Mouse (Mus musculus) erythroblast, adult 5-6 weeks (primary cell): Measurements from ENCODE around the gene Mthfsd. TPM values are rescaled to one million over a fixed set of nuclear protein-coding genes. Genes with fewer than 3 reads are reported as not detected.
"Not testable (repeated sequence)": the region's sequence is repeated elsewhere in the genome, so short reads cannot be mapped to it uniquely, and the experiment has no call there.

ENCODE experiments used
- ATAC-seq: replicated peaks from 2 replicates; pipeline ENCODE4 v1.8.0; 2016; ENCODE audit warnings: moderate number of reproducible peaks, mild to moderate bottlenecking, moderate TSS enrichment, inconsistent platforms; ENCODE audit not compliant: poor library complexity, low FRiP score, severe bottlenecking
- total RNA-seq, 2 experiments: library from RNA; stranded (forward) in 1 of 2; stranded (reverse) in 1 of 2; fragments of 150-400 nt in 1 of 2; fragments of 200-764, 138-1000 nt in 1 of 2; gene quantifications; 2 replicates each; pipeline versions ENCODE4 v1.2.3 to v1.2.4; 2015 to 2017; ENCODE audit warnings: low replicate concordance in 2 of 2

Mthfsd gene
- total RNA-seq (2015; ENCODE audit: low replicate concordance): 1.5 and 3.5 TPM in 2 replicates
- 2.2 and 21.7 TPM in 2 replicates for total RNA-seq (2017; ENCODE audit: low replicate concordance)

DNA sequence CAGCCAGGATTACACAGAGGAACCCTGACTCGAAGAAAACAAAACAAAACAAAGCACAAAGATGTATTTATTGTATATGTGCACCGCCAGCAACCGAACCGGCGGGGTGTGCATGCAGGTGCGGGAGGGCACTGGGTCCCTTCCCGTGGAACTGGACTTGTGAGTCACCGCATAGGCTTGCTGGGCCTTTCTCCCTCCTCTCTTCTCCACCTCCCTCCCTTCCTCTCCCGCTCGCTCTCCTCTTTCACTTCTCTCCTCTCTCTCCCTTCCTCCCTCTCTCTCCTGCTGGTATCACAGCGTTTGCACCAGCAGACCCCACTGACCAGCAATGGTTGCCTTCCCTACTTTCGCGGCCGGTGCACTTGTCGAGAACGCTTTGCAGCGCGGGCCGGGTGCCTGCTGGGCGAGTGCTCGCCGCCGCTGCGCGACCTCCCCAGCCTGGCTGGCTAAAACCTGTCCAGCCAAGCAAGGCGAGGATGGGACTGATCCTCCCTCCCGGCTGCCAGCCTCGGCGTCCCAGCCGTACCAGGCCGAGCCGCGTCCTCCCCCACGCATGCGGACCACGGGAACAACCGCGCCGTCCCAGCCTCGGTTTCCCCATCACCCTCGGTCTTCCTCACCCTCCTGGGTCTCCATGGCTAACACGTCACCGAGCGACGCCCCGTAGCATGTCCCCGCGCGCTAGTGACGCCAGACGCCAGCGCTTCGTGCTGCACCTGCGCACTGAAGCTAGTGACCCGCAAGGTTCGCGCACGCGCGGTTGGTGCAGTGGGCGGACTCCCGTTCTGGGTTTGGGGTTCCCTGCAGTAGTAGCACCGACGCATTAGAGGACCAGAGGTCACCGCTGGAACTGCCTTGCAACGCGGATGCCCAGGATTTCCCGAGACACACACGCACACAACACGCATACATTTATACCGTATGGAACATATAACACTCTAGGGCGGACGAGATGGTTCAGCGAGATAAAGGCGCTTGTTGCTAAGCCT is at the start of gene Mthfsd:
Mthfsd (minus strand) TSS at position 725 of the 989 bp plus-strand sequence.
- ATAC-seq: peak; percentile 93

GRCm38 (mm10) chr8:121156990-121157491 is 48.8 kb upstream of the Mthfsd start:
- ATAC-seq: no peak

DNA sequence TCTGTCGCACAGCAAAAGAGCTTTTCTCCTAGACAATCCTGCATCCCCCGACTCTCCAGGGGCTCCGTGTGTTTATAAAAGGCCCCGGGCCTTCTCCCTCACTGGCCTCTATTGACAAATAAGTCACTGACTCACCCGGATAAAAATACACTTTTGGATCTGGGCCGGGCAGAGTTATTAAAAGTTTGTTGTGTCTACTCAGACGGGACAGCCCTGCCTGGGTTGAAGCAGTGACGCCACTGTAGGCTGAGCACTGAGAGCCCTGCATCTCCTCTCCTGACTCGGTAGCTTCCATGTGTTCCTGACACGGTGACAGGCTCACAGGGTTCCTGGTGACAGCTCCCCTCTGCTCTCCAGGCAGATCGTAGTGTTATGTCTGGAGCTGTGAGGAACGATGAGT is 44.2 kb upstream of the Mthfsd start:
- no peak for ATAC-seq

DNA sequence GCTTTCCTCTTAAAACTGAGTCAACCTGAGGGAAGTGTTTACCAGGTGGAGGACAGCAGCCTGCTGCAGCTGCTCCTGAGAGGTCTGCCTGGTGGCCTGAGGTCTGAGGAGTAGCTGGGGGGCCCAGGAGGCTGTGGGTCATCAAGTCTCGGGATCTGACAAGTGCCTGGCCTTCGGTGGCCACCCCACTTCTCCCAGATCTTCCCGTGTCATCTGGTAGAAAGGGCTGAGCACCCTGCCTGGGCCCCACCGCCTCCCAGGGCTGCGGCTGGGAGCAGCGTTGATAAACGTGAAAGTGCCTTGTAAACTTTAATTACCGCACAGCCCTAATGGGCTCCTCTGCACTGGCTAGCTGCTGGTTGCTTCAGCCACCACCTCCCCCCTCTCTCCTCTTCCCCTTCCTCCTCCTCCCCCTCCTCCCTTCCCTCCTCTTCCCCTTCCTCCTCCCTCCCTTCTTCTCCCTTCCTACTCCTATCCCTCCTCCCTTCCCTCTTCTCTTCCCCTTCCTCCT is 40.4 kb upstream of the Mthfsd start:
- no peak for ATAC-seq

- ATAC-seq: not testable (repeated sequence)
These were observed 37.4 kb upstream of the Mthfsd start for GRCm38 (mm10) chr8:121145457-121146134.

DNA sequence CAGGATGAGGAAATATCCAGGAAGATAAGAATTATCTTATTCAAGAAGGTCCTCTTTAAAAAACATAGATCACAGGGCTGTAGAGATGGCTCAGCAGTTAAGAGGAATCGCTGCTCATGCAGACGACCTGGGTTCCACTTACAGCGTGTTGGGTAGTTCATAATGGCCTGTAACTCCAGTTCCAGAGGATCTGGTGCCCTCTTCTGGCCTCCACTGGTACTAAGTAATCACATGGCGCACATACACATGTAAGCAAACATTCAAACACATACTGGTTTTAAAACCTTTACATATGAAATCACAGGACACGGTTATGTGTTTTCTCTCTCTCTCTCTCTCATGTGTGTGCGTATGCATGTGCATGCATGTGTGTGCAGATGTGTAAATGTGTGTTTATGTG is 28.7 kb upstream of the Mthfsd start:
- ATAC-seq: no peak

GRCm38 (mm10) chr8:121134512-121134911 is 26.3 kb upstream of the Mthfsd start:
- ATAC-seq: no peak

GRCm38 (mm10) chr8:121134102-121134501 is 25.9 kb upstream of the Mthfsd start:
- no peak for ATAC-seq

DNA sequence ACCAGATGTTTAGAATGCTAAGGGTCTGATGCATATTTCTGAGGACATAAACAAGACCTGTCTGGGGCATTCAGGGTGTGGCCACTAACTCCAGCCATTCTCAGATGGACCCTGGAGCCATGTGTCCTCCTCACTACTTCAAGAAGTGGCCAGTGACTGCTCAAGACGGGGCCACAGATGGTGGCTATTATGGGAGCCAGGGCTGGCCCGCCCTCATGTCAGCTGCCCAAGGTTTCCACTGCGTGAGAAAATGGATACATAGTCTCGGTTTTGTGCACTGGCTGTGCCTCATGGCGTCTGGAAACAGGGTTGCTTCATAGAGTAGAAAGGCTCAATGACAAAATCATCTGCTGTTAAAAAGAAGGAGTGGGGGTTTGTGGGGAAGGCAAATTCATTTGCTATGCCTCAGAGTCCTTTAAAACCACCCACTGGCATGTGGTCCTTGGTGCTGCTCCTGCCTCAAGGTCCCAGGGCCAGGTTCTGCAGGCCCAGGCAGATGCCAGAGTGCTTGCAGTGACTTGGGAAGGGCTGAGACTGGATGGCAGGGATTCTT is 24.8 kb upstream of the Mthfsd start:
- no peak for ATAC-seq

DNA sequence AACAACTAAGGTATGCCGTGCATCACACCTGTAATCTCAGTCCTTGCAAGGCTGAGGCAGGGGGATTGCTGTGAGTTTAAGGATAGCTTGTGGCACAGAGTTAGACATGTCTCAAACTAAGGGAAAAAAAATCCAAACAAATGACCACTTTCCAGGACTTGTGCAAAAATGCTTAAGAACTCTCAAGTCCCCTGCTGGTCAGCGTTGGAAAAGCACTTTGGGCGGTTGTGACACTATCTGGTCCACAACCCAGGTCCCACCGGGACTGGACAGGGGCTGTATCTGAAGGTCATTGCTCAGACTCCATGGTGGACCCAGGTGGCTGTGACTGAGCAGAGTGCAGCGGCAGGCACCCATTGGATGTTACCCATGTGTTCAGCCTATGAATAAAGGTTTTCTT is 22.3 kb upstream of the Mthfsd start:
- ATAC-seq: no peak

- ATAC-seq: no peak
These were observed 21.2 kb upstream of the Mthfsd start for GRCm38 (mm10) chr8:121129265-121129940.

GRCm38 (mm10) chr8:121128531-121129264 is 20.5 kb upstream of the Mthfsd start:
- no peak for ATAC-seq

GRCm38 (mm10) chr8:121127756-121128375 is 19.7 kb upstream of the Mthfsd start, which contains the start of gene Foxl1:
Foxl1 (plus strand) TSS chr8:121127940.
- no peak for ATAC-seq

GRCm38 (mm10) chr8:121127291-121127701 is 19.1 kb upstream of the Mthfsd start:
- ATAC-seq: no peak

DNA sequence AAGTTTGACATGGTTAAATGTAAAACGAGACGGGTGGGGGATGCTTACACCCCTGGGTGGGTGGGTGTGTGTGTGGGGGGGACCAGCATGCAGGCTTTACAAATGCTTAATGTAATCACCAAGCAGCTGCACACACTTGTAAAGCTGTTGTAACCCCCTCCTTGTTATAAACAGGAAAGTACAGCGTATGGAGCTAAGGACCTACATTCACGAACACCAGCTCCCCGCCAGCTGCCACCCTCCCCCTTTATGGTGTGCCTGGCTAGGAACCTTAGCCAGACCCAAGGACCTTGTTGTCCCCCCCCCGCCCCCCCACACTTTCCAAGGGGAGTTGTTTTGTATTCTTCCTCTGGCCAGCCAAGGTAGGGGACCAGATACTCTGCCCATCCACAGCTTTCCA is 18.5 kb upstream of the Mthfsd start:
- ATAC-seq: no peak

DNA sequence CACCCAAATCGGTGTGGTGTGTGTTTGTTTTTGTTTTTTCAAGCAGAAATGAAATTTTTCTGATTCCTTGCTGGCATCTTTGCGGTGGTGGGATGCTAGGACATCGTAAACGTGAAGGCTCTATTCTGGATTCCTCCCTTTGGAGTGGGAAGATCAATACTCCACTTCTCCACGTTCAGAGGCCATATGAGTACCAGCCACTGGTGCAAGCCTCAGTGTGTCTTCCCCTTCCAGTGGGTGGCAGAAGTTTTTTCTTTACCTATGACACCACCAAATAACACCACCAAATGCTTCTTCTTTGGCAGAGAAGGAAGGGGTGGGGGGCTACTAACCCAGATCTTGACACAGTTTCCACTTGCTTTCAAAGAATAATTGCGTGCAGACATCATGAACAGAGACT is 18.0 kb upstream of the Mthfsd start:
- no peak for ATAC-seq

GRCm38 (mm10) chr8:121125311-121125876 is 17.2 kb upstream of the Mthfsd start:
- ATAC-seq: no peak
